Mouse (Mus musculus): Measurements from ENCODE around the gene Gm8237. TPM values are rescaled to one million over a fixed set of nuclear protein-coding genes. Genes with fewer than 3 reads are reported as not detected.
"Not testable (repeated sequence)": the region's sequence is repeated elsewhere in the genome, so short reads cannot be mapped to it uniquely, and the experiment has no call there.

Gm8237 gene
- total RNA-seq (2021), result 1 to 10 TPM in 1 of 2 experiments, under 1 TPM in 1; 0.94 to 1.4 TPM
- long read RNA-seq, partial matches to known transcripts, result 0 of 2 reads
- long read RNA-seq, other reads (novel, unspliced or antisense), result 2 of 2 reads

DNA sequence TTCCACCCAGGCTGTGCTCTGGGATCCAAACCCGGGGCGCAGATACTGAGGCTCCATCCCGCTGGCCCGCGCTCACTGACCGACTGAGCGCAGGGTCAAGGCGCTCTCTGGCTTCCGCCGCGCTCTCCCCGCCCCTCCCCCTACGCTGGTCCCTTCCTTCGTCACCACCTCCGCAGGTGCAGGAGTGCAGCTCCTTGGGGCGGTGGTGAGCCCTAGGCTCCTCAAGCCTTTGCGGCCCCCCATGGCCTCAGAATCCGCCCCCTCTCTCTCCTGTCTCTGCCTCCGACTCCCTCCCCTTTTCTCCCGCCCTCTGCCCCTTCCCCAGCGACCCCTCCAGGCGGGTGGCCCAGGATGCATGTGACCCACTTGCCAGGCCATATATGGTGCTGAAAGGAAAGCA lies at the start of gene Gm8237:
Gene Gm8237 (minus strand): TSS at position 142 of the 400 bp plus-strand sequence.
- DNase-seq (ENCODE audit: low spot score in 2 of 2), result not testable (repeated sequence)

- not testable (repeated sequence) for DNase-seq (ENCODE audit: low spot score in 2 of 2)
These were observed 43.1 kb upstream of the Gm8237 start for GRCm38 (mm10) chr14:5923276-5923675.

DNA sequence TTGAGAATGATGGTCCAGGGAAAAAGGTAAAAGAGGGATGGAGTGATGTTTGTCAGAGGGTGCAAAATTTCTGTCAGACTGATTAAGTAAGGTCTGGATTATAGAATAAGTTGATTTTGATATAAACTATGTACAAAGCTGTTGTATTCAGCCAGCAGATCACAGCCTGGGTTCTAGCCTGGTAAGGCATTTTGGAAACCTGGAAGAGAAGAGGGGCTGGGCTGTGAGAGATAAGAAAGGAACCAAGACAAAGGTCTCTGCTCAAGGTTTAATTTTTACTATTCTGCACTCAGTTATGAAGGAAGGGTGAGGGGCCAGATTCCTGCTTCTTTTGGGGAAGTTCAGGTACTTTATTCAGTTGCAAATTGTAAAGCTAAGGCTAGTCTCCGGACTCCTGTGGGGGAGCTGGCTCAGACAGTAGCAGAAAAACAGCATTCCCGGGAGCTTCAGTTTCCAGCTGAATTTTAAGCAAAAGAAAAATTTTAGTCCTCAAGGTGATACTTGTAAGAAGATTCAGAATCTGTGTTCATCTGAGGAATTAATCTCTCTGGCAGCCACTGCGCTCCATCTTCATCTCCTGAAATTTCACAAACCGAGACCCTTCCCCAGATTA lies 38.3 kb upstream of the Gm8237 start:
- DNase-seq (ENCODE audit: low spot score in 2 of 2), result not testable (repeated sequence)

DNA sequence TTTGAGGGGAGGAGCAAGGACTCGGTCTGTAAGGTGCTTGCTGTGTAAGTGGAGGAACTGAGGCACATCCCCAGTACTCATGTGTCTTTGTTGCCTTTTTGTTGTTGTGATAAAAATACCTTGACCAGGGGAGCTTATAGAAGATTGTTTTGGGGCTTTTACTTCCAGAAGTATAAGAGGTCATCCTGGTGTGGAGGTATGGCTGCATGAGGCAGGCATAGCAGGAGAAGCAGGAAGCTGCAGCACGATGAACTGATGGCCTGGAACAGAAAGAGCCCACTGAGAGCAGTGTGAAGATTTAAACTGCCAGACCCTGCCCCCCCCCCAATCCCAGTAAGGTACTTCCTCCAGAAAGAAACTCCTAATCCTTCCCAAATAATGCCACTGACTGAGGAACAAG lies 33.5 kb upstream of the Gm8237 start:
- not testable (repeated sequence) for DNase-seq (ENCODE audit: low spot score in 2 of 2)

DNA sequence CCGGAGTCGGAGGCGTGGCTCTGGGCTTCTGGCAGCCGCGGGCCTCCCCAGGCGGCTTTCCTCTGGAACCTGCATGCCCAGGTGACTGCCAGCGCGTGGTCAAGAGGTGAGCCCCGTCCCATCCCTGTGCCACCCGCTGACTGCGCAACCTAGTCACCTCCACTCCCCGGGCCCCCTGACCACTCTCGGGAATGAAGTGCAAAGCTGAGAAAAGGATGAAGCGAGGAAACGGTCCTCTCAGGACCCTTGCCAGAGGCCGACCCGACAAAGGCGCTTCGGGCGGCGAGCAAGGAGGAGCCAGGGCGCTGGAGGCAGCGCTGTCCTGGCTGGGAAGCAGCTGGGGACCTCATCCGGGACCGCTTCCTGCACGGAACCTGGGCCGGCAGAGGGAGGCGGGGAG lies 391 bp downstream of the Gm8237 start:
- not testable (repeated sequence) for DNase-seq (ENCODE audit: low spot score in 2 of 2)

- DNase-seq (ENCODE audit: low spot score in 2 of 2), result peak; percentile 38 to 64
These were observed 1.0 kb downstream of the Gm8237 start for GRCm38 (mm10) chr14:5879136-5879535.

DNA sequence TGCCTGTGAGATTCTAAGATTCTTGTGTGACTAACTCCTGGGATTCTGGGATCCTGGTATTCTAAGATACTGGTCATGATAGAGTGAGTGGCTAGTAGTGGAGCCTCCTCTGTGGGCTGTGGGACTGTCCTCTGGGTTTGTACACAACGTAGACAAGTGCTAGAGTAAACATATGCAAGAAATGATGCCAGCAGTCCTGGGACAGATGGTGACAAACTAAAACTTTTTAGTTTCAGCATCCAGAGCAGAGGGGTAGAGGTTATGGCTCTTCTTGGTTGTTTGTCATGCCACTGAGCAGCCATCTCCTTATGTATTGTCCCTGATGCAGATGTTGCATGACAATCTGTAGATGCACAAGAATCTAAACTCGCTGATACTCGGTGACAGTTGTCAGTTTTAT lies 24.3 kb downstream of the Gm8237 start:
- peak in 1 of 2 experiments; percentile 9 for DNase-seq (ENCODE audit: low spot score in 2 of 2)

DNA sequence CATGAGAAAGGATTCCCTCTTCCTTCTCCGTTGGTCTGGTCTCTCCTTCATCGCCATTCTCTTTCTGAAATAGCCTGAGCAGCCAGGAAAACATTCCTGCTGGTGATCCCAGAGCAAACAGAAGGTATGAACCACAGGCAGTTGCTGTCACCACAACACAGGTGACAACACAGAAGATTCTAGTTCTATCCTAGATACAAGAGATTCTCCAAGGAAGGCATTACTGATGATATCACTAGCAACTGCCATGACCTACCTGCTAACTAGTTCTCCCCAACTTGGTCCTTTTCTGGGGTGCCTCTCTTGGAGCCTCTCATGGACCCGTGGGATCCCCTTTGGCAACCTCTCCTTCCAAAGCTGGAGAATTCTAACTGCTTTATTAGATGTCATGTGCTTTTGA lies 50.0 kb downstream of the Gm8237 start, which contains the start of gene Gm3424:
Gene Gm3424 (minus strand): TSS at position 101 of the 400 bp plus-strand sequence.
- not testable (repeated sequence) for DNase-seq (ENCODE audit: low spot score in 2 of 2)

DNA sequence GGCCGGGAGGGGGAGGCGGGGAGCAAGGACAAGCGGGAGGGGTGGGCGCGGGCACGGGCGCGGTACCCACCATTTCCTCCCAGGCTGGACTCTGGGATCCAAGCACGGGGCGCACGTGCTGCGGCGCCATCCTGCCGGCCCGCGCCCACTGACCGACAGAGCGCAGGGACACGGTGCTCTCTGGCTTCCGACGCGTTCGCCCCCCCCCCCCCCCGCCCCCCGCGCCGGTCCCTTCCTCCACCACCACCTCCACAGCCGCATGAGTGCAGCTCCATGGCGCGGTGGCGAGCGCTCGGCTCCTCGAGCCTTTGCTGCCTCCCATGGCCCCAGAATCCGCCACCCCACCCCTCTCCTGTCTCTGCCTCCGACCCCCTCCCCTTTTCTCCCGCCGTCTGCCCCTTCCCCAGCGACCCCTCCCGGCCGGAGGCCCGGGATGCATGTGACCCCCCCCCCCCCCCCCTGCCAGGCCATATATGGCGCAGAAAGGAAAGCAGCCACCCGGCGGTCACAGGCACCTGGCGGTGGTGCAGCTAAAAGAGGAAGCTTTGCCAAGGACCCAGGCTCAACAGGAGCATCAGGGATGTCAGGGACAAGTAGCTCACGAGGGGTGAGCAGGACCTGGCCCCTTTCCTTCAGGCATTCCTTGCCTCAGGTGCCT lies 67.4 kb downstream of the Gm8237 start:
- DNase-seq (ENCODE audit: low spot score in 2 of 2), result not testable (repeated sequence)

Other genes starting within 250 kb of the Gm8237 start
- gene Gm8265, start 247.4 kb downstream of the Gm8237 start, total RNA-seq (2021), result 1 to 10 TPM in 1 of 2 experiments, not detected in 1; 1.1 TPM
- not detected for gene Gm9603, start 192.9 kb downstream of the Gm8237 start, total RNA-seq (2021)
- gene Gm3373, start 138.8 kb downstream of the Gm8237 start, total RNA-seq (2021), result 1 to 10 TPM; 1.4 to 1.8 TPM
- 1 to 10 TPM; 7.4 to 8.2 TPM for gene Gm3383, start 72.4 kb downstream of the Gm8237 start, total RNA-seq (2021)
- not detected for gene Gm3424, start 50.1 kb downstream of the Gm8237 start, total RNA-seq (2021)
- gene Gm3248, start 81.4 kb upstream of the Gm8237 start, total RNA-seq (2021), result 1 to 10 TPM; 1.2 to 1.6 TPM
- gene Gm3453, start 98.8 kb upstream of the Gm8237 start, total RNA-seq (2021), result under 1 TPM in 1 of 2 experiments, not detected in 1; 0.39 TPM
- gene Gm6337, start 177.9 kb upstream of the Gm8237 start, total RNA-seq (2021), result not detected
- gene Gm8206, start 213.6 kb upstream of the Gm8237 start, total RNA-seq (2021), result under 1 TPM in 1 of 2 experiments, not detected in 1; 0.74 TPM
- gene Gm3468, start 228.3 kb upstream of the Gm8237 start, total RNA-seq (2021), result 1 to 10 TPM; 1.8 to 2.3 TPM
- not detected for gene Gm3476, start 245.4 kb upstream of the Gm8237 start, total RNA-seq (2021)